Mouse (Mus musculus): ENCODE measurements around the gene Slc9a3r1.

The Slc9a3r1 gene

DNA sequence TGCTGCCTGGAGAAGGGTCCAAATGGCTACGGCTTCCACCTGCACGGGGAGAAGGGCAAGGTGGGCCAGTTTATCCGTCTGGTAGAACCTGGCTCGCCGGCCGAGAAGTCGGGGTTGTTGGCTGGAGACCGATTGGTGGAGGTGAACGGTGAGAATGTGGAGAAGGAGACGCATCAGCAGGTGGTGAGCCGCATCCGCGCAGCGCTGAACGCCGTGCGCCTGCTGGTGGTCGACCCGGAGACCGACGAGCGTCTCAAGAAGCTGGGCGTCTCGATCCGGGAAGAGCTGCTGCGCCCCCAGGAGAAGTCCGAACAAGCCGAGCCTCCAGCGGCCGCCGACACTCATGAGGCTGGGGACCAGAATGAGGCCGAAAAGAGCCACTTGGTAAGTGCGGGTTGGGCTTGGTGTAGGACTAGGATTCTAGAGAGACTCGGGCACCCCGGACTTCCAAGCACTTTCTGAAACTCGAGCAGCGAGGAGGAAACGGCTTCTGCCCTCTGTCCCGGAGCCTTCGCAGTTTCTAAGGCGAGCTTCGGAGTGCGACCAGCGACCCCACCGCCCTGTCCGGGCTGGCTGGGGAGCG, 518 bp downstream of the Slc9a3r1 start:
- no peak for DNase-seq

DNA sequence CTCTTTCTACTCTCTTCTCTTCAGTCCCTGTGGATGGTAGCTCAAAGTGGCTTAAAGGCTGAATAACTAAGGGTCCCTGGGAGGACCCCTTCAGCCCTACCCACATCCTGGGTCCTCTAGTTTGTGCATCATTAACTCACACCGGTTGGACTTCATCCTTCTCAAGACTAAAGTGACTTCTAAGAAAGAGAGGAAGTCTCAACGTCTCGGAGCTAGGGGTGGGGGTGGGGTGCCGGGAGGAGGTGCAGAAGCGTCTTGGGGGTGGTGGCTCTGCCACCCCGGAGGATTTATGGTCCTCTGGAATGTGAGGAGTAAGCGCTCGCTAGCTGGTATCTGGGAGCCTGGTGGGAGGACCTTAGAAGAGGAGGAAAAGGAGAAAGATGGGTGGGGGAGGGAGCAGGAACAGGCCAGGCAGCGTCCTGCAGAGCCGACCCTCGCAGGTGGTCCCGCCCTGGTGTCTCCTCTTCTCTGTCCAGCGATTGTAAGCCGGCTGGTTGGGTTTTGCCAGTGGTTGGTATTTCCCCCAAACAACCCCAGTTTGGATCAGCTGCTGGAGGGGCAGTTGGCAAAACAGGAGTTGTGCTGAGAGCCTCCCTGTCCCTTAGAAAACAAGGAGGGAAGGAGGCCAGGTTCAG, 1.3 kb downstream of the Slc9a3r1 start:
- no peak for DNase-seq

DNA sequence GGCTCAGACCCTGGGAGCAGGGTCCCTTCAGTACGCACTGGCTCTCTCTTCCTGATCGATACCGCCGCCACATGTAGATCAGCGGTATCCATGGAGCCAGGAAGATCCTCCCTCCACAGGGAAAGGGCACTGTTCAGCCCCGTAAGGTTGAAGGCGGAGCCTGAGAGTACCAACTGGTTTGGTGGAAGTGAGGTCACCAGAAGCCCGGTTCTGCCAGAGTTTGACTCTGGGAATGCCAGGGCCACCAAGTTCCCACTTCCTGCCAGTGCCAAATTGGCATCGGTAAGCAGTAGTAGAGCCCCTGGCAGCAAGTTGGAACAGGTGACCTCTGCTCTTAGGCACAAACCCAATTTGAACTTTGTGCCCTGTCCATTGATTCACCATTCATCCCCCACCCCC, 1.8 kb downstream of the Slc9a3r1 start:
- no peak for DNase-seq

DNA sequence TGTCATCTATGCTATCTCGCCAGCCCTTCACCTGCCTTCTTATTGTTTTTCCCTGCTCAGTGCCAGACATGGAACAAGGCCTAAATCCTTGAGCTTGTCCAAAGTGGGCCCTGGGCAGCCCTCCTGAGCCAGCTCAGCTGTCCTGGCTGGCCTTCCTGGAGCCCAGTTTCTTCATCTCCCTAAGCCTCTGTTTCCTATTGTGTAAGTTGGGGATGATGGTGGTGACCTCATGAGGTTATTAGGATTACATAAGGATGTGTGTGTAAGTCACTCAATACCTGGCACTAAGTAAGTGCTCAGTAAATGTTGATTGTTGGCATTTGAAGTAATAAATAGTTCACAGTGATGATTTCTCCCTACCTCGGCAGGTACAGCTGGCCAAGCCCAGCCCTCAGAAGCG, 3.6 kb downstream of the Slc9a3r1 start:
- no peak for DNase-seq

DNA sequence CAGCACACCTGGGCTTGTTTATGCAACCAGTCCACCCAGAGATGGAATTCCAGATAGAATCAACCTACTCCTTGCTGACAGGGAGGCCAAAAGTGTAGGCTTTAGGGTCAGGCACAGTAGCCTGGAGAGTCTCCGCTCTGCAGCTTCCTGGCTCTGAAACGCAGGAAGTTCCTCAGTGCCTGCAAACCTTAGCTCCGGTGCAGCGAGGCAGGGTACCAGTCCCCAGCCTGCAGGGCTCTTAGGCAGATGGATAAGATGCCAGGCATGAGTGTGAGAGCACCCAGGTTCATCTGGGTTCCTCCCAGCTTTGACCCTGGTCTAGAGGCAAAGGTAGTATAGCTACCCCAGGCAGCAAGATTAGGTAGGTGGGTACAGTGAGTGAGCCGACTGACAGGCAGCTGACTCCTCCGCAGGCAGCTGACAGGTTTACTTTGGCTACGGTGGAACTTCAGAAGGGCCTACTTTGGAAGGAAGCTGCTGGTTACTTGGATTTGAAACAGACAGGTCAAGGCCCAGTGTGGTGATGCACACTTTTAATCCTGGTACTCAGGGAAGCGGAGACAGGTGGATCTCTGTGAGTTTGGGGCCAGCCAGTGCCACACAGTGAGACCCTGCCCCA, 4.6 kb downstream of the Slc9a3r1 start:
- no peak for DNase-seq

DNA sequence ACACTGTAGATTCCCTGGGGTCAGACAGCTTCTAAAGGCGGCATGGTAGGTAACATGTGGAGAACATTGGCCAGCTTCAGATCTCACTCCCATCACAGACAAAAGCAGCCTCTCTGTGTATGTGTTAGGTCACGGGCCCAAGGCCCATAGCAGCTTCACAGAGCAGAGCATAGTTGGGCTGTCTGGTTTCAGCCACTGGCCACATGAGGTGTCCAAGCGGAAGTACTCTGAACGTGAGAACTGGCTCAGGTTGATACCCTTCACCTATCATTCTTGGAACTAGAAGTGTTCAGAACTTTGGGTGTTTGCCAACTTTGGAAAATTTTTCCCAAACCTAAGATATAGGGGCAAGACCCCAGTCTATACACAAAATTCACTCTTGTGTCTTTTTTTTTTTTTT, 6.3 kb downstream of the Slc9a3r1 start:
- DNase-seq: no peak

DNA sequence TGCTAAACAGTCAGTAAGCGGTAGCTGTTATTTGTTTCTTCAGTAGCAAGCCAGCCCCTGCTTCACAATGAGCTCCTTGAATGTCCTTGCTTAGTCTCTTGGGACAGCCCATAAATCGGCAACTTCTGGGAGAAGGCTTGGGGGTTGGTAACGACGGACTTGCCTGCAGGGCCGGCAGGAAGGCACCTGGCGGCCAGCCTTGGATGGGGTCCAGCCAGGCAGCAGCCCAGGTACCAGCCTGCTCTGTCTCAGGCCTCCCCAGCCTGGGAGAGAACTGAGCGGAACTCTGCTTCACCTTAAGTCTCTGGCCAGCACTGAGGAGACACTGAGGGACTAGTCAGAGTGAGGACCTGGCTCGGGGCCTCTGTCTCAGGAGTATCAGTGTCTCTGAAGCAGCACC, 8.0 kb downstream of the Slc9a3r1 start:
- DNase-seq: no peak

DNA sequence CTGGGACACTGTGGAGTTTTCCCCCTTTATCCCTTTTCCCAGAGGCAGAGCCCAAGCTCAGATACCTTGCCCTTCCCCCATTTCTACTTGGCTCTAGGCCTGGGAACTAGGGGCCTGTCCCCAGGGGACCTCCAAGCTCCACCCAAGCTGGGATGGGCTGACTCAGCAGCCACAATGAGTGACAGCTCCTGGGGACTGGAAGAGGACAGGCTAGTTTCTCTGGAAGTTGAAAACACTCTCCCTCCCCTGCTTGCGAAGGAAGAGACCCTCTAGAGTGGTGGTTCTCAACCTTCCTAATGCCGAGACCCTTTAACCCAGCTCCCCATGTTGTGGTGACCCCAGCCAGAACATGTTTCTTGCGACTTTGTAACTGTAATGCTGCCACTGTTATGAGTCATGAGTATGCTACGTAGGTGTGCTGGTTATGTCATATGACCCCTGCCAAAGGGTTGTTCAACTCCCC, 9.7 kb downstream of the Slc9a3r1 start:
- no peak for DNase-seq

DNA sequence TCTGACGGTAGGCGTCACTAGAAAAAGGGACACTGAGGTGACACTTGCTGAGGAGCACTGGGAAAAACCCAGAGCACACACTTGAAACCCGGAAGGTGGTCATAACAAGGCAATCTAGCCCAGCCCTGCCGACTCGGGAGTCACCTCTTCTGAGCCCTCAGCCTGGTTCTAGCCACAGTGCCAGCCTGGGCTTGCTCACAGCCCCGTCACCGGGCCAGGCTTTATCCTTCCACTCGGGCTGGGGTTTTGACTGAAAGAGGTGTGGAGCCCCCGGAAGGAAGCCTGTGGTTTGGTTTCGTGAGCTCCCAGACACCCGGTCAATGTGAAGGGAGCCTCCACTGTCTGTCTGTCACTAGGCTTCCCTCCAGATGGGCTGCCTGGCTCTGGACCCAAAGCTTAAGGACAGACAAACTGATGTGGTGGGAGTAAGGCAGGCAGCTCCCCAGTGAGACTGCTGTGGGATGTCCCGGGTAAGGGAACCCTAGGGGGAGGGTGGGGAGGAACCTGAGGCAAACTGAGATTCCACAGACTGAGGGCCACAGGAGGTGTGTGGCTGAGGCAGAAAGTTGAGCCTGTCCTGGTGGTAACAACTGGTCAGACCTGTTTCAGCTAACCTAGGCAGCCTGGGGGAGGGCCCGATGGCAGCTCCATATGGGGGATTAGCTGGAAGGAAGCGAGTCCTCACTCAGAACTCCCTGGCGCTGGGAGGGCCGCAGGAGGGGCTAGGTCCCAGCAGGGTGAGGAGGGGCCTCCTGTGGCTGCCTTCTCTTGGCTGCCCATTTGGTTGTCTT, 10.6 kb downstream of the Slc9a3r1 start:
- no peak for DNase-seq

DNA sequence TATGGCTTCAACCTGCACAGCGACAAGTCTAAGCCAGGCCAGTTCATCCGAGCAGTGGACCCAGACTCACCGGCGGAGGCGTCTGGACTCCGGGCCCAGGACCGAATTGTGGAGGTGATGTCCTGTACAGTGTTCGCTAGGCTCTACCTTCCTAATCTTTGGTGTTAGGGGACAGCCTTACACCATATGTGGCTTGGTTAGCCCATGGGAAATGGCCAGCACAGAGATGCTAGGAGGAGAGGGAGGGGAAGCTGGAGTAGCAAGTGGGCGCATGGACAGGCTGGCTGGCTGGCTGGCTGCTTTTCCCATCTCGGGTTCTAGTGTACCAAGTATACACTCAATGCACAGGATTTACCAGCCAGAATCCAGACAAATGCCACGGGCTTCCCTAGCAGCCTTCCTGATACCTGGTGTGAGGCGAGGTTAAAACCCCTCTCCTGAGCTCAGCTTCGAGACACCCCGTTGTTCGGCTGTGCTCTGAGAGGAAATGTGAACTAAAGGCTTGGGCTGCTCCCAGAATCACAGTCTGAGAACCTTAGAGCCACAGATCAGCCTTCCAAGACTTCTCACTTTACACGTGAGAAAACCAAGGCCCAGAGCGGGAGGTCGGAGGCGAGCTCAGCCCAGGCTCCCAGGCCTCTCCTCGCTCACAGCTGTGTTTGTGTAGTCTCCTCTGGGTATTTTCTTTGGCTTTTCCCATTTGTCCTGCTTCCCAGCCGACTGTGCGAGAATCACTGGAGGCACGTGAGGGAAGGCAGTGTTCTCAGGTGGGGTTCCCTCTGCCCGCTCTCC, 13.5 kb downstream of the Slc9a3r1 start:
- DNase-seq: no peak

DNA sequence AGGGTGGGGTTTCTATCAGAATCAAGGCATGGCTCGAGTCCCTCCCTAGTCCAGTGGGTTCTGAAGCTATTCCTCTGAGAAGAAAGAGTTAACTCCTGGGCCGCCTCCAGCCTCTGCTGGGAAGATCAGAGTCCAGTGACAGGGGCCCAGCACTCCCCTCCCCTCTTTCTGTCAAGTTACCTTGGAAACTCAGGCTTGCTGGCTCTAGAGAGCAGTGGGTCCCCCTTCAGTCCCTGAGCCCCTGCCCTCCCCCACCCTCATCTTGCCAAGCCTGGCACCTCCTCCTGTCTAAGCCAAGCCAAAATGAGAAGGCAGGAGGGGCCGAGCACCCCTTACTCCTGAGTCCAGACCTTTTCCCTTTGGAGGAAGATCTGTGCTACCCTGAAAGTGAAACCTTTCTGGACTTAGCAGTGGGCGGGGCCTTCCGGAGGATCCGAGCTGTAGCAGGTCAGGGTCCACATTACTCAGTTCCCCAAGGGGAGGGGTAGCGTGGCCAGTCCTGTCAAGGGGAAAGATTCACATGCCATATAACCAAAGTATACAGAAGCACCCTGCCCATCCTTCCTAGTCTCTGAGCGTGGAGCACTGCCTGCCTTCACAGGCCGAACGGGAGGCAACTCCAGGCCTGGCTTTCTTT, 14.5 kb downstream of the Slc9a3r1 start:
- DNase-seq: no peak

DNA sequence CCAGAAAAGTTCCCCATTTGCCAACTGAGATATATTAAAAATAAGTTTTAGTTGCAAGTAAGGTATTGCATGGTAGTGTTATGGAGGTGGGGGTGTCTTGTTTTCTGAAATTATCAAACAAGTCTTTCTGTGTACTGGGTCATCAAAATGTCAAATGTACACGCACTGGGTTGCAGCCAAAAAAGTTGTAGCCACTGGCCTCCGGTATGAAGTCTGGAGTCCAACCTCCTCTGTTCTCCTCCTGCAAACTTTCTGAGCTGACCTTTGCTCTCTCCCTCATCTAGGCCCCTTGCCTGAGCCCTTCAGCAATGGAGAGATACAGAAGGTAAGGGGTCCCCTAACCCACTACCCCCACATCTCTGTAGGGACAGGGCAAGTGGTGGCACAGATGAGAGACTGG, 15.6 kb downstream of the Slc9a3r1 start:
- DNase-seq: no peak

DNA sequence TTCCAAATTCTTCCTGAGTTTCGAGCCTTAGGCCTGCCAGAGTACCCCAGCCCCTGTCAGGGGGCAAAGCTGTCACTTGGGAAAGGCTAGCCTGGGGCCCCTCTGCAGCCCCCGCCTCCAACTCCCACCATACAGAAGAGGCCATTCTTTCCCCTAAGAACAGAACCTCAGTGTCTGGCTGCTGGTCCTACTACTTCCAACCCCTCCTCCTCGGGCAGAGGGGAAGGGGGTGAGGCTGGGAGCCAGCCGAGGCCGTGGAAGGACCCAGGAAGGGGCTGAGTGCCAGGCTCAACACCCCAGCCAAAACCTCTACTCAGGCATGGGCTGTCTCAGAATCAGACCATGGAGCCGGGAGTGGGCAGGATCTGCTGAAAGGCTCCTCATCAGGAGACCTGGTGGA, 16.1 kb downstream of the Slc9a3r1 start:
- no peak for DNase-seq

DNA sequence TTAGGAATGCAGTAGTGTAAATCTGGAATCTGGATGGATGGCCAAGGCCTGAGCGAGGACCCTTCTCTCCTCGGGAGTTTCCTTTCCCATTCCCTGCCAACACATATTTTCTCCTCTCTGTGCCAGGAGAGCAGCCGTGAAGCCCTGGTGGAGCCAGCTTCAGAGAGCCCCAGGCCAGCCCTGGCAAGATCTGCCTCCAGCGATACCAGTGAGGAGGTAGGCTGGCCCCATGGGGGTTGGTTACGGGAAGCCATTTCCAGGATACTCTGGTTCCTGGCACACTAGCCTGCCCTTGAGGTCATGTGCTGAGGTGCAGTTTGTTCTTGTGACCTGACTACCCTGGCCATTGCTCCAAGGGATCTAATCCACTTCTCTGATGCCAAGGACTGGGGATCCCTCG, 16.7 kb downstream of the Slc9a3r1 start:
- DNase-seq: no peak

DNA sequence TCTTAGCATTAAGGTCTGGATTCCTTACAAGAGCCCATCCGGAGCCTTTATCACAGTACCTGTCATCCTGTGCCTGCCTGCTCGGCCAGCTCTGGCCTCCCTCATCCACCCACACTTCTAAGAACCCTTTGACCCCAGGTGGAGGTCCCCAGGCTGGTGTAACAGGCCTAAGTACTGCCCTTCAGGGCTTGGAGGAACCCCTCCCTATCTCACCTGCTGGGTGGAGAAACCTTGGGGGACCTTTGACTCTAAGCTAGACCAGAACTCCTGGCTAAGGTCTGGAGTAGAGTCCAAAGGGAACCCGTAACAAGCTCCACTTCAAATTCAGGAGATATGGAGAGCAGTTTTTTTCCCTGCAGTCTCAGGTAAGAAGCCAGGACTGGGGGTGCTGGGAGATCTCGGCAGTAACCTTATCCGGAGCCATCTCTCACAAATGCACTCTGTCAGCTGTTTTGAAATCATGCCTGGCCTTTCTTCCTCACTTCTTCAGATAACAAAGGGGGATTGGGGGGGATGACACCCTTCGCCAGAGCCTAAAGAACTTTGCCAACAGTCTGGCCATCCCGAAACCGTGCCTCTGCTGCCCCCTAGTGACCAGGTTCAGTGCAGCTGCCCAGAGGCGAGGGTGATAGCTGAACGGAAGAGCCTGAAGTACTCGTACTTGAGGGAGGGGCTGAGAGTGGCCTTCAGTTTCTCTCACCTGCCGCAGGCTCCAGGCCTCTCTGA, 18.9 kb downstream of the Slc9a3r1 start:
- DNase-seq: peak; percentile 48

DNA sequence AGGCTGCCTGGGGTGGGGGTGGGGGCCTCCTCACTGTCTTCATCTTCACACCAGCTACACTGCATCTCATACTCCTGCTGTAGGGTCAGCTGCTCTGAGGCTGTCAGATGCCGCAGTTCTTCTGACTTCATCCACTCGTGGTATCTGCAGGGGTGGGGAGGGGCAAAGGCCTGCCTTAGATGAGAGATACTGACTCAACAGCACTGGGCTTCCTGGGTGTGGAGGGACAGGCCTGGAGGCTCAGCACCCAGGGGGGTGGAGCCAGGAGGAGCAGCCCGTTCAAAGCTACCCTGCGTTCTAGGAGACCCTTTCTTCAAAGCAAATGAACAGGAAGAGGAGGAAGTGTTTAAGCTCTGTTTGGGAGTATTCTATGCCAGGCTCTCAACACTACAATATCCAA, 21.8 kb downstream of the Slc9a3r1 start:
- DNase-seq: no peak

DNA sequence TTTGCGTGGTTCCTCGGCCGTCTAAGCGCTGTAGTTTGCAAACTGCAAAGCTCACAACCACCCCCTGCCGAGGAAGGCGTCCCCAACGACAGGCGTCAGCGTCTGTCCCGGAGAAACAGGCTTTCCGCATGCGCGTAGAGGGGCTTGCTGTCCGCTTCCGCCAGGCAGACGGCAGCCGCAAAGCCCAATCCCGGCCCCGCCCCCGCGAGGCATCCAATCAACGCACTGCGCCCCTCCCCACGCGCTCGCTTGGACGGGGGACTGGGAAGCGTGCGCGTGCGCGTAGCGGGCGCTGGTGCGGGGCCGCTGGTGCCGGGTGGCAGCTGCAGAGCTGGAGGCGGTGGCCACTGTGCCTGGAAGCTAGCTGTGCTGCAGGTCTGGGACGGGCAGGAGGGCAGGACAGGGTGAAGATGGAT, 24.1 kb downstream of the Slc9a3r1 start, which contains the start of gene Tmem104:
Gene Tmem104, plus strand, starts transcription at position 264 of the 416 bp plus-strand sequence.
- peak; percentile 100 for DNase-seq

DNA sequence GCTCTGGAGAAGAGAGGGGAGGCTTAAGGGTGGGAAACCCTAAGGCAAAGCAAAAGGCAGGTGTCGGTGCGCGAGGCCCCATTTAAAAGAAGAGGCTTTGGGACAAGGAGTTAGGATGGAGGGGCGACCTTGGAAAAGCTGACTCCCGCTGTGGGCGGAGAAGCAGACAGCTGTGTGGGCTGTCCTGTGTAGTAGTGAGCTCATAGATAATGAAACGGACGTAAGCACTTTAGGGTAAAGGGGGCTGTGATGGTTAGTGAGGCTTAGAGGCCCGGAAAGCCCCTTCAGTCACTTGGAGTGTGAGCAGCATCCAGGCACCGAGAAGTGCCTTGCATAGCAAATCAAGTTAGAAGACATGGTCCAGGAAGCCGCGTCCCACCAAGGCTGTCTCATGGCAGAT, 24.6 kb downstream of the Slc9a3r1 start, which contains the start of gene Nat9:
Gene Nat9, minus strand, starts transcription at position 167 of the 400 bp plus-strand sequence.
- DNase-seq: no peak

DNA sequence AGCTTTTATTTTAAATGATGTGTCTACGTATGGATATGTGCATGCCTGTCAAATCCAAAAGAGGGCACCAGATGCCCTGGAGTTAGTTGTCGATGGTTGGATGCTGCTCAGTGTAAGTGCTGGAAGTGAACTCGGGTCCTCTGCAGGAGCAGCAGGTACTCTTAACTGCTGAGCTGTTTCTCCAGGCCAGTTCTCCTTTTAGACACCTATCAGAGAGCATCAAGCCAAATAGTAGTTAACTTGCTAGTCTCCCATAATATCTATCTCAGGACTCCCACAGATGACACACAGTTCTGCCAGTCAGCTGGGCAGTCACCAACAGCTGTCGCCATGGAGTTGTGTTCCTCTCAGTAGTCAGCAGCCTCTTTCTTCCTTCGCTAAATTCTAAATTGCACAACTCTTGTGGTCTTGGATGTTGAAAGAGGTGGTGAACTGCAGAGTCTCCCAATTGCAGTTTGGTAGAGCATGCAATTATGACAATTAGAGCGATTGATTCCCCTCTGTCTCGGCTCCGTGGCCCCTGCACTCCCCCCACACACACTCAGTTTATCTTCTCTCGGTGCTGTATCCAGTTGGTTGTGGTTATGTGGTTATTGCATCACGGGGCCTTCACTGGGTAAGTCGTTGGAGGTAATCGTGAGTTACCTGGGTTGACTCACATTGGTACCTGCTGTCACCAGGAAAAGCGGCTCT, 25.5 kb downstream of the Slc9a3r1 start:
- DNase-seq: no peak

DNA sequence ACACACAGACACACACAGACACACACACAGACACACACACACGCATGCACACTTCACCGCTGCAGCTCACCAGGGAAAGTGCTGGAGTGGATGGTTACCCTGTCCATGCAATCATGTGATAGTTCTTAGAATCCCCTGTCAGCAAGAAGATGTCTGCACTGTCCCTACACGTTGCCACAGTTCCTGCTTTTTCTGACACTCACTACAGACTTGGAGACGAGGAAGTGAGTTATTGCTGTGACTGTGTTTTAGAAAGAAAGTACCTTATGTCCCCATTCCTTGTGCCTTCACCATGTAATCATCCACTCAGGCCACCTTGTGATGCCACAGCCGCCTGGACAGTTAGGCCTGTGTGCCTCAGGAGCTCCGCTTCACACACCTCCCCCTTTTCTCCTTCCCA, 26.2 kb downstream of the Slc9a3r1 start:
- DNase-seq: no peak

DNA sequence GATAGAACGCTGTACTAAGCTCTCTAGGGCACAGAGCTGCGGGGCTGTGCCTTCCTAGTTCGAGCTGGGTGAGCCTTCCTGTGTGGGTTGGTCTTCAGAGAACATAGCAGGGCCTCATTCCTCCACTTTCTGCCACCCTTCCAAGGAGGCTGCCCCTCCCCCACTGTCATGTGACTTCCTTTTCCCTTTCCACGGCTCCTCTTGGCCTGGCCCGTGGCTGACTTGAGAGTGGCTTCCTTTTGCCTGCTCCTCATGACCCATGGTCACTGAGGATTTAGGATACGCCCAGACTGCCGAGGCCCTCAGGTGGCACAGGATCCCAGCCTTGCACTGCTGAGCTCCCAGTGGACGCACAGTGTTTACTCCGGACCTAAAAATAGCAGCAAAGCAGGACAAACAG, 29.0 kb downstream of the Slc9a3r1 start:
- no peak for DNase-seq

Data from right cerebral cortex, postnatal 25 days (tissue).